ENCODE assay signal across 10 mouse cellular contexts in the genomic region with DNA sequence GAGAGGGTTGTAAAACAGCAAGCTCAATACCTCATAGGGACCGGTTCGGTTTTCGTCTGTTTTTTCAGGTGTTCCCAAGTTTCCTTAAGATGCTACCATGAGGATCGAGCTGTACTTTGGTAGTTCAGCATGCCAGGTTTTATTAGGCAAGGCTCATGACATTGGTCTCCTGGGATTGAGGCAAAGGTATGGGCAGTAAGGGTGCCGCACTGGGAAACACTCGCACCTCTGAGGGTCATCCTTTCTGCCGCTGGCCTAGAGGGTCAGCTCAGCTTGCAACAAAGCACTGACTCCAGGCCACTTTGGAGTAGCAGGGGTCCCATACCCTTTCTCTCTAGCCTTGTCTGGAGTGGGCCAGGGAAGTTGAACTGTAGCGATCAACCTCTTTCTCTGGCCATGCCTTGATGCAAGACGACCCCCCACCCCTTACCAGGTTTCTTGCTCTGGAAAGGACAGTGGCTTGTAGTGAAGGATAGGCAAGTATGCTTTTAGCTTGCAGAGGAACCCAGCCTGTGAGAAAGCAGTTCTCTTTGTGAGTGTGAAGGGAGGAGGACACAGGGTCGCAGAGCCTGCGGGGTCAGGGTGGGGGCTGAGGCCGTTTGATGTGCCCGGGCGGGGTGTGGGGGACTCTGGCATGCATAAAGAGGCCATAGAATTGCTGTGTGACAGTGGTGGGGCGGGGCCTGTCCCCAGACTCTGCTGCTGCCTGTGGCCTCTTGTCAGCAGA. TPM values are rescaled to one million over a fixed set of nuclear protein-coding genes. Genes with fewer than 3 reads are reported as not detected.
DNase-seq lines count a peak whose midpoint lies in the region; ATAC-seq lines count a peak whose summit lies in the region.
"Had no signal": no experiment of that assay in that cellular context is flagged by ENCODE, and none has a peak within 500 bp of the region (broad histone marks: within the 10 kb centered on the region; RNA-seq: fewer than 3 reads in every experiment).

No protein-coding gene starts in this region.

- no peak overlapping the region for H3K9ac ChIP-seq in neural tube, embryonic 15.5 days (replicated peaks)
- no peak overlapping the region for H3K9ac ChIP-seq in forebrain, embryonic 14.5 days (ENCODE audit: low read length)
- no peak overlapping the region for H3K9ac ChIP-seq in liver, embryonic 12.5 days
- no peak overlapping the region for H3K9ac ChIP-seq in stomach, embryonic 14.5 days (replicated peaks; ENCODE audit: low read depth, low read length)
- H3K9ac ChIP-seq: hindbrain, embryonic 15.5 days had no signal

- DNase-seq in neural tube, embryonic 10.5 days (ENCODE audit: extremely low spot score, low spot score), result peak; percentile 83
- peak; percentile 27 for DNase-seq in forebrain, embryonic 14.5 days (ENCODE audit: low spot score)
- DNase-seq in left cerebral cortex, adult 18-20 months (ENCODE audit: low spot score in 2 of 2), result no peak
- DNase-seq in gastrocnemius, postnatal 4 days (ENCODE audit: low spot score in 2 of 2), result no peak
- DNase-seq in adrenal gland, postnatal 36 days, result no peak
- DNase-seq: lung, postnatal 4 days had no signal

- WGBS in neural tube, embryonic 15.5 days, result 8% methylated on average over 15 of the region's 15 CpGs
- 4% methylated on average over 15 of the region's 15 CpGs for WGBS in forebrain, embryonic 14.5 days
- 36% methylated on average over 15 of the region's 15 CpGs for WGBS in liver, embryonic 12.5 days (ENCODE audit: insufficient replicate concordance)
- WGBS in stomach, embryonic 14.5 days, result 29% methylated on average over 15 of the region's 15 CpGs

- no peak overlapping the region for H3K27ac ChIP-seq in neural tube, embryonic 15.5 days (replicated peaks)
- peak overlapping the region; percentile 49; the same call in 1 of the 2 replicates for H3K27ac ChIP-seq in forebrain, embryonic 14.5 days (ENCODE audit: low read depth, low read length)
- peak overlapping the region; percentile 49 for H3K27ac ChIP-seq in liver, embryonic 12.5 days
- H3K27ac ChIP-seq in stomach, embryonic 14.5 days (ENCODE audit: low read length), result no peak overlapping the region
- H3K27ac ChIP-seq: hindbrain, embryonic 15.5 days had no signal

- H3K4me2 ChIP-seq in neural tube, embryonic 15.5 days, result no peak overlapping the region
- no peak overlapping the region for H3K4me2 ChIP-seq in forebrain, embryonic 14.5 days (ENCODE audit: low read length)
- H3K4me2 ChIP-seq in liver, embryonic 12.5 days, result peak overlapping the region; percentile 7; the same call in 1 of the 2 replicates
- H3K4me2 ChIP-seq in stomach, embryonic 14.5 days (replicated peaks; ENCODE audit: low read depth, low read length), result no peak overlapping the region
- H3K4me2 ChIP-seq: hindbrain, embryonic 15.5 days had no signal

- H3K4me3 ChIP-seq in neural tube, embryonic 15.5 days (replicated peaks), result no peak overlapping the region
- H3K4me3 ChIP-seq in forebrain, embryonic 14.5 days (ENCODE audit: low read depth, low read length), result no peak overlapping the region
- no peak overlapping the region for H3K4me3 ChIP-seq in liver, embryonic 12.5 days
- H3K4me3 ChIP-seq in stomach, embryonic 14.5 days (ENCODE audit: low read depth, low read length), result no peak overlapping the region
- H3K4me3 ChIP-seq: hindbrain, embryonic 15.5 days had no signal

- no peaks in the 10 kb centered on the region; the same call in 1 of the 2 replicates for H3K27me3 ChIP-seq in neural tube, embryonic 15.5 days (replicated peaks)
- H3K27me3 ChIP-seq in forebrain, embryonic 14.5 days (replicated peaks; ENCODE audit: control insufficient read depth, insufficient read depth, low read length), result no peaks in the 10 kb centered on the region
- H3K27me3 ChIP-seq in liver, embryonic 12.5 days (replicated peaks), result peaks cover 40% of the 10 kb centered on the region
- no peaks in the 10 kb centered on the region for H3K27me3 ChIP-seq in stomach, embryonic 14.5 days (ENCODE audit: control insufficient read depth, insufficient read depth, low read length)
- H3K27me3 ChIP-seq: hindbrain, embryonic 15.5 days had no signal

- peaks cover 21% of the 10 kb centered on the region for H3K4me1 ChIP-seq in neural tube, embryonic 15.5 days
- H3K4me1 ChIP-seq in forebrain, embryonic 14.5 days (ENCODE audit: control insufficient read depth, insufficient read depth, low read length), result peaks cover 25% of the 10 kb centered on the region
- peaks cover 54% of the 10 kb centered on the region for H3K4me1 ChIP-seq in liver, embryonic 12.5 days
- H3K4me1 ChIP-seq in stomach, embryonic 14.5 days (ENCODE audit: control insufficient read depth, insufficient read depth, low read length), result peaks cover 33% of the 10 kb centered on the region

- H3K9me3 ChIP-seq in neural tube, embryonic 15.5 days (replicated peaks), result no peaks in the 10 kb centered on the region
- H3K9me3 ChIP-seq in forebrain, embryonic 14.5 days (replicated peaks; ENCODE audit: control insufficient read depth, low read length), result no peaks in the 10 kb centered on the region
- H3K9me3 ChIP-seq in liver, embryonic 12.5 days (replicated peaks), result no peaks in the 10 kb centered on the region
- no peaks in the 10 kb centered on the region for H3K9me3 ChIP-seq in stomach, embryonic 14.5 days (ENCODE audit: control insufficient read depth, low read depth, low read length)
- H3K9me3 ChIP-seq: hindbrain, embryonic 15.5 days had no signal

- no peak for ATAC-seq in neural tube, embryonic 15.5 days (ENCODE audit: low FRiP score)
- peak; percentile 33; the same call in 1 of the 2 replicates for ATAC-seq in forebrain, embryonic 14.5 days
- ATAC-seq in liver, embryonic 12.5 days, result peak; percentile 55
- peak; percentile 38; the same call in 1 of the 2 replicates for ATAC-seq in stomach, embryonic 14.5 days (ENCODE audit: insufficient number of reproducible peaks, insufficient read depth, low FRiP score, low read depth)

- no peaks in the 10 kb centered on the region for H3K36me3 ChIP-seq in neural tube, embryonic 15.5 days
- H3K36me3 ChIP-seq in forebrain, embryonic 14.5 days (ENCODE audit: control insufficient read depth, insufficient read depth, low read length), result no peaks in the 10 kb centered on the region
- no peaks in the 10 kb centered on the region for H3K36me3 ChIP-seq in liver, embryonic 12.5 days
- no peaks in the 10 kb centered on the region for H3K36me3 ChIP-seq in stomach, embryonic 14.5 days (ENCODE audit: control insufficient read depth, insufficient read depth, low read length)
- H3K36me3 ChIP-seq: hindbrain, embryonic 15.5 days had no signal

RNA-seq across cellular contexts. Expression of gene Slc45a3, which starts 9.2 kb away (rescaled TPM):
- 2.0 and 3.0 TPM in 2 replicates for polyA plus RNA-seq in neural tube, embryonic 15.5 days (2015; fragmentation: Nextera tagmentation; extraction: Ambion mirVana)
- 1.5 and 1.8 TPM in 2 replicates for polyA plus RNA-seq in forebrain, embryonic 14.5 days (2014; fragmentation: Nextera tagmentation; extraction: Ambion mirVana)
- 3.1 and 3.8 TPM in 2 replicates for polyA plus RNA-seq in liver, embryonic 12.5 days (2016; fragmentation: Nextera tagmentation; extraction: Ambion mirVana)
- 3.8 and 4.7 TPM in 2 replicates for polyA plus RNA-seq in stomach, embryonic 14.5 days (2014; fragmentation: Nextera tagmentation; extraction: Ambion mirVana)
- under 1 TPM; 0.59 to 0.81 TPM for total RNA-seq in left cerebral cortex, adult 18-20 months (2021)
- 1 to 10 TPM; 3.2 to 3.3 TPM for total RNA-seq in gastrocnemius, postnatal 4 days (2021)
- total RNA-seq in adrenal gland, postnatal 36 days (2021), result 10 to 100 TPM; 15.2 to 31.5 TPM

RNA-seq across cellular contexts. Expression of gene Elk4, which starts 35.5 kb away (rescaled TPM):
- polyA plus RNA-seq in neural tube, embryonic 15.5 days (2015; fragmentation: Nextera tagmentation; extraction: Ambion mirVana), result 8.0 and 15.4 TPM in 2 replicates
- 14.8 and 17.0 TPM in 2 replicates for polyA plus RNA-seq in forebrain, embryonic 14.5 days (2014; fragmentation: Nextera tagmentation; extraction: Ambion mirVana)
- 14.4 and 16.4 TPM in 2 replicates for polyA plus RNA-seq in liver, embryonic 12.5 days (2016; fragmentation: Nextera tagmentation; extraction: Ambion mirVana)
- 35.7 and 38.2 TPM in 2 replicates for polyA plus RNA-seq in stomach, embryonic 14.5 days (2014; fragmentation: Nextera tagmentation; extraction: Ambion mirVana)
- 10 to 100 TPM; 54.4 to 59.1 TPM for total RNA-seq in left cerebral cortex, adult 18-20 months (2021)
- 10 to 100 TPM; 89.7 to 91.0 TPM for total RNA-seq in gastrocnemius, postnatal 4 days (2021)
- 100 to 1,000 TPM; 103 to 108 TPM for total RNA-seq in adrenal gland, postnatal 36 days (2021)

Comparison
In these comparisons a context has a peak if more than half of its experiments do, and no peak if none do; other contexts are left out.
1. DNase-seq: peak in neural tube, embryonic 10.5 days (single experiment) and forebrain, embryonic 14.5 days (single experiment); none in left cerebral cortex, adult 18-20 months (0 of 2), gastrocnemius, postnatal 4 days (0 of 2) and adrenal gland, postnatal 36 days (0 of 2).
2. H3K27ac ChIP-seq: peak in forebrain, embryonic 14.5 days (single experiment) and liver, embryonic 12.5 days (single experiment); none in neural tube, embryonic 15.5 days (single experiment) and stomach, embryonic 14.5 days (single experiment).